Mouse (Mus musculus) brain, embryonic 14.5 days (tissue): ENCODE results near the gene Ssu72.

ENCODE experiments used
- CTCF ChIP-seq: fragments of 200-500 bp; IDR thresholded peaks from 2 replicates; pipeline ENCODE4 v1.5.1; 2012; ENCODE audit warnings: inconsistent platforms, mild to moderate bottlenecking, moderate library complexity, borderline replicate concordance; ENCODE audit not compliant: insufficient read depth, insufficient read length; ENCODE audit errors: extremely low read depth
- POLR2A ChIP-seq: fragments of 200-500 bp; IDR thresholded peaks from 2 replicates; pipeline ENCODE4 v1.6.1; 2012; ENCODE audit warnings: mild to moderate bottlenecking, inconsistent platforms, borderline replicate concordance; ENCODE audit not compliant: poor library complexity, insufficient read depth, insufficient read length, severe bottlenecking; ENCODE audit errors: extremely low read depth

GRCm38 (mm10) chr4:155774971-155775740, 70.6 kb downstream of the Ssu72 start:
- TF ChIP-seq POLR2A: no peak
- no peak for TF ChIP-seq CTCF
